Mouse (Mus musculus): ENCODE measurements around the gene Hist1h2bl.

The Hist1h2bl gene

GRCm38 (mm10) chr13:21722373-21722925 is 6.5 kb upstream of the Hist1h2bl start:
- no peak for DNase-seq

- DNase-seq: peak; percentile 62 to 77
These were observed 5.9 kb upstream of the Hist1h2bl start, which contains the start of gene Hist1h2bm for GRCm38 (mm10) chr13:21721757-21722372. TSS of gene Hist1h2bm (plus strand) at chr13:21722044.

- peak; percentile 9 to 16 for DNase-seq
These were observed 5.3 kb upstream of the Hist1h2bl start for GRCm38 (mm10) chr13:21721107-21721756.

- no peak for DNase-seq
These were observed 2.6 kb upstream of the Hist1h2bl start for GRCm38 (mm10) chr13:21718381-21719080.

GRCm38 (mm10) chr13:21717397-21718357 is 1.7 kb upstream of the Hist1h2bl start, which contains the start of gene Hist1h3h:
TSS of gene Hist1h3h (plus strand) at chr13:21717659.
- DNase-seq: peak; percentile 82 to 89

- DNase-seq: peak in 1 of 2 experiments; percentile 38
These were observed 823 bp upstream of the Hist1h2bl start for GRCm38 (mm10) chr13:21716540-21717391.

- DNase-seq: peak; percentile 15 to 45
These were observed 646 bp downstream of the Hist1h2bl start for GRCm38 (mm10) chr13:21715131-21715863.

GRCm38 (mm10) chr13:21714725-21715124 is 1.2 kb downstream of the Hist1h2bl start:
- peak; percentile 68 to 74 for DNase-seq

- DNase-seq: no peak
These were observed 4.2 kb downstream of the Hist1h2bl start for GRCm38 (mm10) chr13:21711698-21712097.

GRCm38 (mm10) chr13:21710821-21711525 is 5.0 kb downstream of the Hist1h2bl start:
- DNase-seq: peak; percentile 74 to 82

- DNase-seq: peak; percentile 92 to 94
These were observed 5.8 kb downstream of the Hist1h2bl start for GRCm38 (mm10) chr13:21710031-21710711.

GRCm38 (mm10) chr13:21706669-21707068 is 9.3 kb downstream of the Hist1h2bl start:
- no peak for DNase-seq

GRCm38 (mm10) chr13:21697811-21698210 is 18.1 kb downstream of the Hist1h2bl start, which contains the start of gene Olfr1359:
TSS of gene Olfr1359 (plus strand) at chr13:21698111.
- no peak for DNase-seq

GRCm38 (mm10) chr13:21677305-21677704 is 38.6 kb downstream of the Hist1h2bl start, which contains the start of gene Olfr1360:
TSS of gene Olfr1360 (minus strand) at chr13:21677405.
- no peak for DNase-seq

Measured in kidney, postnatal 4 days (tissue).